Mouse (Mus musculus): ENCODE data around the gene Mbnl2. TPM values are rescaled to one million over a fixed set of nuclear protein-coding genes. Genes with fewer than 3 reads are reported as not detected.
A peak's percentile ranks its signal among the peaks of the same experiment; 100 is the strongest.

The Mbnl2 gene
- polyA plus RNA-seq, 1 experiment from 2014 or later, result 110 TPM

- Histone ChIP-seq H3K4me2 (no peak overlapping the region), H3K27me3 (ENCODE audit: insufficient read depth, low read length) (no peaks in the 10 kb centered on the region), H3K27ac (ENCODE audit: low read depth) (no peak overlapping the region), H3K4me1 (ENCODE audit: insufficient read depth) (peaks cover 8% of the 10 kb centered on the region; the same call in 1 of the 2 replicates), H3K9me3 (ENCODE audit: low read depth, low read length) (no peaks in the 10 kb centered on the region), H3K9ac (no peak overlapping the region), H3K4me3 (ENCODE audit: low read depth, low read length) (no peak overlapping the region), H3K36me3 (ENCODE audit: insufficient read depth) (no peaks in the 10 kb centered on the region)
- no peak for TF ChIP-seq CTCF (IDR thresholded peaks at IDR 0.05; ENCODE audit: low read depth)
- DNase-seq (no peak), ATAC-seq (ENCODE audit: insufficient read depth) (no peak)
- 73% methylated on average over 7 of the region's 7 CpGs for WGBS
Observed at GRCm38 (mm10) chr14:120253331-120253730, 22.1 kb upstream of the Mbnl2 start.

- Histone ChIP-seq H3K9ac (no peak overlapping the region), H3K27me3 (ENCODE audit: insufficient read depth, low read length) (no peaks in the 10 kb centered on the region), H3K36me3 (ENCODE audit: insufficient read depth) (no peaks in the 10 kb centered on the region), H3K27ac (ENCODE audit: low read depth) (no peak overlapping the region), H3K4me2 (no peak overlapping the region), H3K4me3 (ENCODE audit: low read depth, low read length) (no peak overlapping the region), H3K4me1 (ENCODE audit: insufficient read depth) (peaks cover 8% of the 10 kb centered on the region; the same call in 1 of the 2 replicates), H3K9me3 (ENCODE audit: low read depth, low read length) (no peaks in the 10 kb centered on the region)
- ATAC-seq (ENCODE audit: insufficient read depth), result no peak
- DNase-seq, result no peak
- peak; percentile 48 for TF ChIP-seq CTCF (IDR thresholded peaks at IDR 0.05; ENCODE audit: low read depth)
- 81% methylated on average over 2 of the region's 2 CpGs for WGBS
Observed at GRCm38 (mm10) chr14:120256146-120256545, 19.3 kb upstream of the Mbnl2 start.

DNA sequence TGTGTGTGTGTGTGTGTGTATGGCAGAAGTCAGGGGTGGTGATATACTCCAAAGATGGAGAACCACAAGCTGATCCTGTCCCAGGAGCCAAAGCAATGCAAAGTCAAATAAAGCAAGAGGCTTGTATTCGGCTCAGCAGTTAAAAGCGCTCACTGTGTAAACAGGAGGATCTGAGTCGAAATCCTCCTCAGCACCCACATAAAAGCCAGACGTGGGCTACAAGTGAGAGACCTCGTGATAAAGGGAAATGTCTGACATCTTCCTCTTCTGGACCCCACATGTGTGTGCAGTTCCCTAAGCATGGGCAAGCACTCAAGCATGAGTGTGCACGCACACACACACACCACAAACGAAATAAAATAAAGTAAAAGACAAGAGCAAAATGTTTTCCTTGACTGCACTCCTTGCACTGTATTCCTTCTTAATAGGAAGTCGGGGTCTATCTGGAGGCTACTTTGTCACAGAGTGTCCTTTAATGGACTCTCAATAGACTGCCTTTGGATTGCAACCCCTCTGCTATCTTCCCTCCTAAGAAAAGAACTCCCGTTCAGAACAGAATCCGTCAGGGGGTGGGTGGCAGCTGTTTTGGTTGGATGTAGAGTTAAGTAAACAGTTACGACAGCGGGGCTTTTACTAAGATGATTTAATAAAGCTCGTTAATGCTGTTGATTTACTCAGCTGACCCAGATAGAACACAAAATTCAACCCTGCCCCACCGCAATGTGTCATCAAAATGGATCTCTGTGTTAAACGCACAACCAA is 18.7 kb upstream of the Mbnl2 start:
- Histone ChIP-seq H3K4me3 (ENCODE audit: low read depth, low read length) (no peak overlapping the region), H3K9me3 (ENCODE audit: low read depth, low read length) (no peaks in the 10 kb centered on the region), H3K4me1 (ENCODE audit: insufficient read depth) (peaks cover 8% of the 10 kb centered on the region; the same call in 1 of the 2 replicates), H3K9ac (no peak overlapping the region; the same call in 1 of the 2 replicates), H3K4me2 (peak overlapping the region; percentile 18), H3K27me3 (ENCODE audit: insufficient read depth, low read length) (no peaks in the 10 kb centered on the region), H3K27ac (ENCODE audit: low read depth) (no peak overlapping the region), H3K36me3 (ENCODE audit: insufficient read depth) (no peaks in the 10 kb centered on the region)
- TF ChIP-seq CTCF (IDR thresholded peaks at IDR 0.05; ENCODE audit: low read depth), result no peak
- WGBS, result 24% methylated on average over 15 of the region's 15 CpGs
- peak; percentile 63; the same call in 1 of the 2 replicates for ATAC-seq (ENCODE audit: insufficient read depth)
- peak; percentile 59 for DNase-seq

DNA sequence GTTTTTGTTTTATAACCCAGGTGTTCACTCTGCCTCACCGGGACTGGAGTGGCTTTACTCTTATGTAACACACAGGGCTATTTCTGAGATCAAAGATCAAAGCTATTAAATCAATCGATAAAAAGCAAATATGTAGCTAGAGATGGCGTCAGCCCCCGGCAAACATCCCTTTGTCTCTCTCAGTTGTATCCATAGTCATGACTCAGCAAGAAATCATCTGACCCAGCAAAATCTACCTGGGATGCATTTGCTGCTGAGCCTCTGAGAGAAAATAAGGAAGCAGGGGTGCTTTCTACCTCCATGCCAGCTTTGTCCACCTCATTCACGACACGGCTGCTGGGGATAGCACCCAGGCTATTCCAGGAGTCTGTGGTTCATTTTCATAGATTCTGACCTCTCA is 18.0 kb upstream of the Mbnl2 start:
- TF ChIP-seq CTCF (IDR thresholded peaks at IDR 0.05; ENCODE audit: low read depth), result no peak
- 54% methylated on average over 6 of the region's 6 CpGs for WGBS
- H3K27me3 ChIP-seq (ENCODE audit: insufficient read depth, low read length), result no peaks in the 10 kb centered on the region
- H3K9me3 ChIP-seq (ENCODE audit: low read depth, low read length), result no peaks in the 10 kb centered on the region
- H3K36me3 ChIP-seq (ENCODE audit: insufficient read depth), result no peaks in the 10 kb centered on the region
- H3K4me2 ChIP-seq, result no peak overlapping the region; the same call in 1 of the 2 replicates
- H3K9ac ChIP-seq, result no peak overlapping the region
- H3K4me1 ChIP-seq (ENCODE audit: insufficient read depth), result peaks cover 8% of the 10 kb centered on the region; the same call in 1 of the 2 replicates
- ATAC-seq (ENCODE audit: insufficient read depth) (no peak), DNase-seq (no peak)
- no peak overlapping the region for H3K4me3 ChIP-seq (ENCODE audit: low read depth, low read length)
- H3K27ac ChIP-seq (ENCODE audit: low read depth), result no peak overlapping the region

DNA sequence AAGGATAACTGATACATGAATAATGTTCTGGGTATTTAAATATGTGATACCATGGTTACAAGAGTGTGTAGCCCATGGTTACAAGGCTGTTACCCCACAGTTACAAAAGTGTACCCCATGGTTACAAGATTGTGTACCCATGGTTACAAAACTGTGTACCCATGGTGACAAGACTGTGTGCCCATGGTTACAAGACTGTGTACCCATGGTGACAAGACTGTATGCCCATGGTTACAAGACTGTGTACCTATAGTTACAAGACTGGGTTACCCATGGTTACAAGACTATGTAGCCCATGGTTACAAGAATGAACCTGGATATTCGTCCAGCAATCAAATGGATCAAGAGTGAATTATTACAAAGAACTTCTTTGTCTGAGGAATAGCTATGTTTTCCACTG is 16.0 kb upstream of the Mbnl2 start:
- no peak overlapping the region for H3K9ac ChIP-seq
- no peak overlapping the region for H3K4me3 ChIP-seq (ENCODE audit: low read depth, low read length)
- H3K36me3 ChIP-seq (ENCODE audit: insufficient read depth), result no peaks in the 10 kb centered on the region
- ATAC-seq (ENCODE audit: insufficient read depth), result no peak
- H3K27ac ChIP-seq (ENCODE audit: low read depth), result no peak overlapping the region
- no peaks in the 10 kb centered on the region for H3K9me3 ChIP-seq (ENCODE audit: low read depth, low read length)
- no peak for TF ChIP-seq CTCF (IDR thresholded peaks at IDR 0.05; ENCODE audit: low read depth)
- no peak for DNase-seq
- peaks cover 8% of the 10 kb centered on the region; the same call in 1 of the 2 replicates for H3K4me1 ChIP-seq (ENCODE audit: insufficient read depth)
- no peaks in the 10 kb centered on the region for H3K27me3 ChIP-seq (ENCODE audit: insufficient read depth, low read length)
- 58% methylated on average over 1 of the region's 1 CpGs for WGBS
- no peak overlapping the region for H3K4me2 ChIP-seq

DNA sequence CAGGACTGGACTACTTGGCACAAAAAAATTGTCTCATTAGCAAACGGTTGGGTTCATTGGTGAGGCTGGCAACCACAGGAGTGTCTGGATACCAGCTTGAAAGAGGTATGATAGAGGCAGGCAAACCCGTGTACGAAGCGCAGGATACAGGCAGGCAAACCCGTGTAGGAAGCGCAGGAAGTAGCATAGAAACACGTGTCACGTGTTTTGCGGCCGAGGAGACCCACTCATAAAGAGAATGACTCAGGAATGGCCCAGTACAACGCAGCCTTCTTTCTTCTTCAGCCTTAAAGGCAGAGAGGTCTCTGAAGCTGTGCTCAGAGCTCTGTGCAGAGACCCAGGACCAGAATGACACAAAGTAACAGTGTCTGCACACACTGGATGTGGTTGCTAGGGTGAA is 13.9 kb upstream of the Mbnl2 start:
- no peak for TF ChIP-seq CTCF (IDR thresholded peaks at IDR 0.05; ENCODE audit: low read depth)
- Histone ChIP-seq H3K4me3 (ENCODE audit: low read depth, low read length) (no peak overlapping the region), H3K27ac (ENCODE audit: low read depth) (no peak overlapping the region), H3K4me2 (no peak overlapping the region), H3K36me3 (ENCODE audit: insufficient read depth) (no peaks in the 10 kb centered on the region), H3K27me3 (ENCODE audit: insufficient read depth, low read length) (no peaks in the 10 kb centered on the region), H3K4me1 (ENCODE audit: insufficient read depth) (peaks cover 8% of the 10 kb centered on the region; the same call in 1 of the 2 replicates), H3K9me3 (ENCODE audit: low read depth, low read length) (no peaks in the 10 kb centered on the region), H3K9ac (no peak overlapping the region)
- WGBS, result 84% methylated on average over 11 of the region's 11 CpGs
- DNase-seq (no peak), ATAC-seq (ENCODE audit: insufficient read depth) (no peak)

GRCm38 (mm10) chr14:120262660-120263379 is 12.6 kb upstream of the Mbnl2 start:
- Histone ChIP-seq H3K27me3 (ENCODE audit: insufficient read depth, low read length) (no peaks in the 10 kb centered on the region), H3K4me1 (ENCODE audit: insufficient read depth) (no peaks in the 10 kb centered on the region), H3K9ac (no peak overlapping the region), H3K36me3 (ENCODE audit: insufficient read depth) (no peaks in the 10 kb centered on the region), H3K4me2 (no peak overlapping the region), H3K9me3 (ENCODE audit: low read depth, low read length) (no peaks in the 10 kb centered on the region), H3K27ac (ENCODE audit: low read depth) (no peak overlapping the region), H3K4me3 (ENCODE audit: low read depth, low read length) (no peak overlapping the region)
- DNase-seq (no peak), ATAC-seq (ENCODE audit: insufficient read depth) (no peak)
- 87% methylated on average over 14 of the region's 14 CpGs for WGBS
- no peak for TF ChIP-seq CTCF (IDR thresholded peaks at IDR 0.05; ENCODE audit: low read depth)

Data from lung, embryonic 14.5 days (tissue).